Mouse (Mus musculus): Measurements from ENCODE around the gene Rab11fip3. TPM values are rescaled to one million over a fixed set of nuclear protein-coding genes. Genes with fewer than 3 reads are reported as not detected.

Gene Rab11fip3
- polyA plus RNA-seq, 1 experiment = 82.9 TPM

DNA sequence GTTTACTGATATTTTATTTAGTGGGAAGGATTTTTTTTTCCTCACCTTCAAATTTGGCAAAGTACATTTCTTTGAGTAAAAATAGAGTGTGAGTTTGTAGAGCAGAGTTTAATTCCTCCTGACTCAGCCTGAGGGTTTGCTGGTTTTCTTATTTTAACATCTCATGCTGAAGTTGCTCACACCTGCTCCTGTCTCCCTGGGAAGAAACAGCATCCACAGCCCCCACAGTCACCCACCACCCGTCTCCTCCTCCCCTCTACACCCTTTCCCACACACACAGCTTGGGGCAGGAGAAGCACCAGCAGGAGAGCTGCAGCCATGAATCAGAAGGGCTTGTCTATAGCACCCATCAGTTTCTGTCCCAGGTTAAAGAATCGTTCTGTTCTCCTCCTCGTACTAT lies 5.9 kb upstream of the Rab11fip3 start:
- no peak overlapping the region for H3K4me3 ChIP-seq (replicated peaks; ENCODE audit: insufficient read depth, low read depth, low read length)
- no peak for DNase-seq
- peaks cover under 1% of the 10 kb centered on the region; the same call in 1 of the 2 replicates for H3K4me1 ChIP-seq (ENCODE audit: control insufficient read depth, insufficient read depth, low read length)
- no peak overlapping the region for H3K27ac ChIP-seq (ENCODE audit: insufficient read depth, low read length)
- H3K27me3 ChIP-seq (ENCODE audit: control insufficient read depth, insufficient read depth, low read length) = no peaks in the 10 kb centered on the region
- WGBS = 72% methylated on average over 3 of the region's 3 CpGs
- TF ChIP-seq CTCF (IDR thresholded peaks at IDR 0.05; ENCODE audit: borderline replicate concordance, insufficient read depth, low read depth, low read length) (no peak), POLR2A (IDR thresholded peaks at IDR 0.05; ENCODE audit: borderline replicate concordance, insufficient read depth, low read length) (no peak)

DNA sequence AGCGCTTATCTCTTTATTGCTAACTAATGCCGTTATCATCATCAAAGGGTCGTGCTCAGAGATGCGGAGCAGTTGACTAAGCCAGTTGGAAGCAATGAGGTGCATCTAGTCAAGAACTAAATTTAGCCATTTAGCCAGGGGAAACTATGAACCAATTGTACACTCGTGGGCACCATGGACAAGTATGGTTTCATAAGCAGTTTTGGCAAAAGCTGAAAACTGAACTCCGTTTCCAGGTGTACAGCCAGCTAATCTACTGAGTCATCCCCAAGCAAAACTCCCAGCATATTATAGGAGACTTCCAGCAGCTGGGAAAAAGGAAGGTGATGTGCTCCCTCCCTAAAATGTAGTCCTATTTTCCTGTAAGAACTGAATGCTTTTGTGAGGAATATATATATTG lies 781 bp upstream of the Rab11fip3 start:
- Histone ChIP-seq H3K27ac (ENCODE audit: insufficient read depth, low read length) (no peak overlapping the region; the same call in 1 of the 2 replicates), H3K27me3 (ENCODE audit: control insufficient read depth, insufficient read depth, low read length) (no peaks in the 10 kb centered on the region), H3K4me1 (ENCODE audit: control insufficient read depth, insufficient read depth, low read length) (peaks cover 12% of the 10 kb centered on the region; the same call in 1 of the 2 replicates), H3K4me3 (replicated peaks; ENCODE audit: insufficient read depth, low read depth, low read length) (peak overlapping the region; percentile 81)
- TF ChIP-seq POLR2A (IDR thresholded peaks at IDR 0.05; ENCODE audit: borderline replicate concordance, insufficient read depth, low read length) = no peak
- TF ChIP-seq CTCF (IDR thresholded peaks at IDR 0.05; ENCODE audit: borderline replicate concordance, insufficient read depth, low read depth, low read length) = no peak
- DNase-seq = no peak
- 17% methylated on average over 6 of the region's 6 CpGs for WGBS

DNA sequence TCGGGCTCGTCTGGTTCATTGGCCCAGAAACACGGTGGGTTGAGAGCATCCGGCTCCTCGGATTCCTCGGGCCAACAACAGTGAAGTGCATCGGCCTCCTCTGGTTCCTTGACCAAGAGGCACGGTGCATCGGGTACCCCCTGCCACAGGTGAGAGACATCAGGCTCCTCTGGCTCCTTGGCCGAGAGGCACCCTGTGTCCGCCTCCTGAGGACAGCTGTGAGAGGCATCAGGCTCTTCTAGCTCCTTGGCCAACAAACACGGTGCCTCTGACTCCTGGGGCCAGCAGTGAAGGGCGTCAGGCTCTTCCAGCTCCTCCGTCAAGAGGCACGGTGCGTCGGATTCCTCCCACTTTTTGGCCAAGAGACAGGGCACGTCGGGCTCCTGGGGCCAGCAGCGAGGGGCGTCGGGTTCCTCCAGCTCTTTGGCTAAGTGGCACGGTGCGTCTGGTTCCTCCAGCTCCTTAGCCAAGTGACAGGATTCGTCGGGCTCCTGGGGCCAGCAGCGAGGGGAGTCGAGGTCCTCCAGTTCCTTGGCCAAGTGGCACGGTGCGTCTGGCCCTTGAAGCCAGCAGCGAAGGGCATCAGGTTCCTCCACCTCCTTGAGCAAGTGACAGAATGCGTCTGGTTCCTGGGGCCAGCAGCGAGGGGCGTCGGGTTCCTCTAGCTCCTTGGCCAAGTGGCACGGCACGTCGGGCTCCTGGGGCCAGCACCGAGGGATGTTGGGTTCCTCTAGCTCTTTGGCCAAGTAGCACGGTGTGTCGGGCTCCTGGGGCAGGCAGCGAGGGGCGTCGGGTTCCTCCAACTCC lies 1.1 kb downstream of the Rab11fip3 start:
- Histone ChIP-seq H3K4me3 (replicated peaks; ENCODE audit: insufficient read depth, low read depth, low read length) (peak overlapping the region; percentile 81), H3K27me3 (ENCODE audit: control insufficient read depth, insufficient read depth, low read length) (no peaks in the 10 kb centered on the region), H3K4me1 (ENCODE audit: control insufficient read depth, insufficient read depth, low read length) (peaks cover 19% of the 10 kb centered on the region), H3K27ac (ENCODE audit: insufficient read depth, low read length) (peak overlapping the region; percentile 90)
- DNase-seq = peak in 1 of 2 experiments; percentile 53
- no peak for TF ChIP-seq POLR2A (IDR thresholded peaks at IDR 0.05; ENCODE audit: borderline replicate concordance, insufficient read depth, low read length)
- WGBS = under 1% methylated on average over 44 of the region's 44 CpGs

DNA sequence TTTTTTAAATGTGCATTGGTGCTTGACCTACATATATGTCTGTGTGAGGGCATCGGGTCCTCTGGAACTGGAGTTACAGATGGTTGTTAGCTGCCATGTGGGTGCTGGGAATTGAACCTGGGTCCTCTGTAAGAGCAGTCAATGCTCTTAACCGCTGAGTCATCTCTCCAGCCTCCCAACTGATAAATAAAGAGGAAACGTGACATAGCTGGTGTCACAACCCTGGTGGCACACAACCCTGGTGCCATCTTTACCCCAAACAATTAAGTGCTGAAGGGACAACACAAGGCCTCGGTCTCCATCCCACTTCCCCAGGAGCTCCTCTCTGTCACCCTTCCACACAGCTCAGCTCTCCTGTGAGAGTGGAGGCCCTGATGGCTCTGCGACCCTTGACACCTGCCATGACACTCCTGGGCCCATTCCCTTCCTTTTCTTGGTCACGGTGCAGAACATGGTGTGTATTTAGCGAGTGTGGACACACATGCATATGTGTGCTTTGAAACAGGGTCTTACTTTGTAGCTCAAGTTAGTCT lies 2.8 kb downstream of the Rab11fip3 start:
- TF ChIP-seq CTCF (IDR thresholded peaks at IDR 0.05; ENCODE audit: borderline replicate concordance, insufficient read depth, low read depth, low read length) = no peak
- no peak for TF ChIP-seq POLR2A (IDR thresholded peaks at IDR 0.05; ENCODE audit: borderline replicate concordance, insufficient read depth, low read length)
- Histone ChIP-seq H3K4me1 (ENCODE audit: control insufficient read depth, insufficient read depth, low read length) (peaks cover 30% of the 10 kb centered on the region), H3K27ac (ENCODE audit: insufficient read depth, low read length) (no peak overlapping the region), H3K27me3 (ENCODE audit: control insufficient read depth, insufficient read depth, low read length) (no peaks in the 10 kb centered on the region), H3K4me3 (replicated peaks; ENCODE audit: insufficient read depth, low read depth, low read length) (peak overlapping the region; percentile 81)
- WGBS = 73% methylated on average over 7 of the region's 7 CpGs
- DNase-seq = no peak

DNA sequence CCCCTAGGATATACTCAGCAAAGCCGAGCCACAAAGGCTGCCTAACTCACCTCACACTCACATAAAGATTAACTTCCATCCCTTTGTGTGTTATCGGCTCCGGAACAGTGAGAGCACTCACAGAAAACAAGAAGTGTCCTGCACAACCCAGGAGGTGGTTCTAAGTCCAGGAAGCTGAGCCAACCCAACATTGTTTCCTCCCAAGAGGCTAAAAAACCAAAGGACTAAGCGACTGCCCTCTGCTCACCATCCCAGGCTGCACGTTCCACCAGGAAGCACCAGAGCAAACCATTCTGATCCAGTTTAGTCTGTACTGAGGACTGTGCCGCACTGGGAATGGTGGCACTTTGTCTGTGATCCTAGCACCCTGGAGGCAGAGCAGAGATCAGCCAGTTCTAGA lies 4.4 kb downstream of the Rab11fip3 start:
- WGBS = 17% methylated on average over 6 of the region's 6 CpGs
- peaks cover 27% of the 10 kb centered on the region for H3K4me1 ChIP-seq (ENCODE audit: control insufficient read depth, insufficient read depth, low read length)
- peak overlapping the region; percentile 51 for H3K4me3 ChIP-seq (replicated peaks; ENCODE audit: insufficient read depth, low read depth, low read length)

DNA sequence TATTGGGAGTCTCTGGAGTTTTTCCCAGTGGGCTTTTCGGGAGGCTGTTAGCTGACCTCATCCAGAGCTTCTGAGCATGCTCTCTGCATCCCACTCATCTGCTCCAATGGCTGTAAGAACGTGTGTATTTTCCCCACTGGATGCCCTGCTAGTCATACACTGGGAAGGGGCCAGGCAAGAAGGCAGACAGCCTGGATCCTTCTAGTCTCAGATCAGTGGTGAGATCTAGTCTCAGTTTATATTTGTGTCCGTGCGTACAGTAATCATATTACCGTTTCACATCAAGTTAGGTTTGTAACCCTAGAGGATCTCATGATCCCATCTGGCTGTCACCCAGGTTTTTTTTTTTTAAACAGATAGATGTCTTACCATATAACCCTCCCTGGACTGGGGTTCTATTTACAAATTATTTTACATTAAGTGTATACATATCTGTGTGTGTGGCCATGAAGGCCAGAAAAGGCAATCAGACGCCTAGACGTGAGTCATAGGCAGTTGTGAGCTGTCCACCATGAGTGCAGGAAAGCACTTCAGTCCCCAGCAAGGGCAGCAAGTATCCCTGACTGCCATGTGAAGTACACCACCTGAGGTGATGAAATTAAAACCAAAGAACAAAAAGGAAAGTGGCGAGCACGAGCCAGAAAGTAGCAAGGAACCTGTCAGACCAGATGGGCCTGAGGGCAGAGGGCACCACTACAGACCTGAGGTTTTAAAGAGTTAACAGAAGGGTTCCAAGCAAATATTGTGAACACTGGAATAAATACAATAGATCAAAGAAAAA lies 11.4 kb downstream of the Rab11fip3 start:
- Histone ChIP-seq H3K27me3 (ENCODE audit: control insufficient read depth, insufficient read depth, low read length) (no peaks in the 10 kb centered on the region), H3K4me3 (replicated peaks; ENCODE audit: insufficient read depth, low read depth, low read length) (no peak overlapping the region), H3K27ac (ENCODE audit: insufficient read depth, low read length) (no peak overlapping the region), H3K4me1 (ENCODE audit: control insufficient read depth, insufficient read depth, low read length) (peaks cover 28% of the 10 kb centered on the region)
- 70% methylated on average over 9 of the region's 9 CpGs for WGBS
- no peak for DNase-seq
- TF ChIP-seq CTCF (IDR thresholded peaks at IDR 0.05; ENCODE audit: borderline replicate concordance, insufficient read depth, low read depth, low read length) = no peak
- no peak for TF ChIP-seq POLR2A (IDR thresholded peaks at IDR 0.05; ENCODE audit: borderline replicate concordance, insufficient read depth, low read length)

More for the DNA sequence above, 4.4 kb downstream of the Rab11fip3 start:
- Histone ChIP-seq H3K27me3 (ENCODE audit: control insufficient read depth, insufficient read depth, low read length) (no peaks in the 10 kb centered on the region), H3K27ac (ENCODE audit: insufficient read depth, low read length) (0 out of 2 replicates have a peak overlapping the region, but pooled peaks have one; percentile 20)
- TF ChIP-seq POLR2A (IDR thresholded peaks at IDR 0.05; ENCODE audit: borderline replicate concordance, insufficient read depth, low read length) (no peak), CTCF (IDR thresholded peaks at IDR 0.05; ENCODE audit: borderline replicate concordance, insufficient read depth, low read depth, low read length) (no peak)
- DNase-seq = no peak

DNA sequence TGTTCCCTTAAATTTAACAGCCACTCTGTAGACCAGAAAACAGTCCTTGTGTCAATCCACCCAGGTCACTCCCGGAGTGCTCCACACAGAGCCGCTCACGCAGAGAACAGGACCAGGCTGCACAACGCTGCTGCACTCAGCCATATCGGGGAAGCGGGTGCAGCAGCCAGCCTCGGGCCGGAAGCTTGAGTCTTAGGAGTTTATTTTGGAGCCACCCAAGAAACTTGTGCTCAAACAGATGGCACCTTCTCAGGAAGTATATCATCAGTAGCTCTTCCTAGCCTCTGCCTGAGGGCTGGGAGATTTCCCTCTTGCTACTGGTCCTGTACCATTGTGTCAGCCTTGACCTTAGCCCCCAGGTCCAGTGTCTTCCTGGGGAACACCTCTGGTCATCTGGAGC lies 12.1 kb downstream of the Rab11fip3 start:
- peaks cover 27% of the 10 kb centered on the region for H3K4me1 ChIP-seq (ENCODE audit: control insufficient read depth, insufficient read depth, low read length)
- H3K27me3 ChIP-seq (ENCODE audit: control insufficient read depth, insufficient read depth, low read length) = no peaks in the 10 kb centered on the region
- DNase-seq = no peak
- TF ChIP-seq CTCF (IDR thresholded peaks at IDR 0.05; ENCODE audit: borderline replicate concordance, insufficient read depth, low read depth, low read length) (no peak), POLR2A (IDR thresholded peaks at IDR 0.05; ENCODE audit: borderline replicate concordance, insufficient read depth, low read length) (no peak)
- H3K4me3 ChIP-seq (replicated peaks; ENCODE audit: insufficient read depth, low read depth, low read length) = no peak overlapping the region
- whole genome bisulfite sequencing = 69% methylated on average over 8 of the region's 8 CpGs
- no peak overlapping the region for H3K27ac ChIP-seq (ENCODE audit: insufficient read depth, low read length)
